Mouse (Mus musculus) C2C12 (cell line): ENCODE results near the gene Usp37.

Source experiments
- CTCF ChIP-seq: IDR thresholded peaks from one replicate; pipeline ENCODE4 v1.5.1; 2011; ENCODE audit not compliant: control insufficient read depth, insufficient read depth, insufficient read length
- MAX ChIP-seq: IDR thresholded peaks from one replicate; pipeline ENCODE4 v1.6.1; 2011; ENCODE audit warnings: mild to moderate bottlenecking, control low read depth

GRCm38 (mm10) chr1:74528589-74528988 lies 15.5 kb downstream of the Usp37 start:
- no peak for TF ChIP-seq CTCF
- TF ChIP-seq MAX, result no peak
